Mouse (Mus musculus) MEL (cell line): ENCODE data around the gene Cpt1a. TPM values are rescaled to one million over a fixed set of nuclear protein-coding genes. Genes with fewer than 3 reads are reported as not detected.

Experiments used
- DNase-seq: peaks from one replicate; pipeline ENCODE4 v3.0.0; 2011; ENCODE audit warnings: low read depth, low spot score
- H3K27ac ChIP-seq: 2 replicates; pipeline ENCODE4 v1.5.1; 2012; ENCODE audit warnings: low read depth, mild to moderate bottlenecking, control low read depth, low read length, moderate library complexity; ENCODE audit not compliant: control insufficient read depth
- H3K27me3 ChIP-seq, 2 experiments: fragments of 150-350 bp in 1 of 2; sonication (generic) in 1 of 2; 2 replicates each; pipeline ENCODE4 v1.6.1; 2012; ENCODE audit warnings: low read length in 2 of 2, mild to moderate bottlenecking in 2 of 2, improper control_type of control experiment in 1 of 2, moderate library complexity in 1 of 2; ENCODE audit not compliant: insufficient read depth in 2 of 2, control insufficient read depth in 1 of 2
- H3K36me3 ChIP-seq, 2 experiments: 2 replicates each; pipeline ENCODE4 v1.6.1; 2012 to 2014; ENCODE audit warnings: low read length in 2 of 2, improper control_type of control experiment in 1 of 2, inconsistent platforms in 1 of 2, mild to moderate bottlenecking in 1 of 2; ENCODE audit not compliant: insufficient read depth in 2 of 2, control insufficient read depth in 1 of 2
- H3K4me1 ChIP-seq, 2 experiments: fragments of 150-350 bp in 1 of 2; sonication (generic) in 1 of 2; 2 replicates each; pipeline ENCODE4 v1.6.1; 2012; ENCODE audit warnings: low read length in 2 of 2, improper control_type of control experiment in 1 of 2, mild to moderate bottlenecking in 1 of 2; ENCODE audit not compliant: insufficient read depth in 2 of 2, control insufficient read depth in 1 of 2
- H3K4me3 ChIP-seq, 2 experiments: fragments of 150-350 bp in 1 of 2; sonication (generic) in 1 of 2; 2 replicates each; pipeline ENCODE4 v1.5.1; 2012; ENCODE audit warnings: low read depth in 2 of 2, low read length in 2 of 2, mild to moderate bottlenecking in 2 of 2, moderate library complexity in 2 of 2, control low read depth in 1 of 2, improper control_type of control experiment in 1 of 2; ENCODE audit not compliant: control insufficient read depth in 1 of 2, insufficient read depth in 1 of 2
- H3K79me2 ChIP-seq: 2 replicates; pipeline ENCODE4 v1.6.1; 2012; ENCODE audit warnings: mild to moderate bottlenecking, low read length, moderate library complexity; ENCODE audit not compliant: control insufficient read depth, poor library complexity, insufficient read depth
- H3K9ac ChIP-seq: 2 replicates; pipeline ENCODE4 v1.6.1; 2012; ENCODE audit warnings: low read depth, mild to moderate bottlenecking, control low read depth, low read length, moderate library complexity; ENCODE audit not compliant: control insufficient read depth, poor library complexity, severe bottlenecking
- H3K9me3 ChIP-seq: fragments of 150-350 bp; sonication (generic); replicated peaks from 2 replicates; pipeline ENCODE4 v1.6.1; 2012; ENCODE audit warnings: mild to moderate bottlenecking, low read length, improper control_type of control experiment, moderate library complexity; ENCODE audit not compliant: insufficient read depth
- BHLHE40 ChIP-seq: IDR thresholded peaks from 2 replicates; pipeline ENCODE4 v1.6.1; 2012; ENCODE audit warnings: low read depth, mild to moderate bottlenecking, inconsistent platforms, low read length, improper control_type of control experiment, borderline replicate concordance
- CTCF ChIP-seq, 3 experiments: IDR thresholded peaks in 2 of 3; conservative IDR thresholded peaks in 1 of 3; 2 replicates each; pipeline ENCODE4 v1.5.1; 2011 to 2012; ENCODE audit warnings: low read length in 3 of 3, low read depth in 2 of 3, mild to moderate bottlenecking in 2 of 3, improper control_type of control experiment in 1 of 3, inconsistent platforms in 1 of 3, mixed read lengths in 1 of 3, moderate library complexity in 1 of 3; ENCODE audit not compliant: control insufficient read depth in 1 of 3, insufficient read depth in 1 of 3, poor library complexity in 1 of 3, severe bottlenecking in 1 of 3
- E2F4 ChIP-seq: IDR thresholded peaks from 2 replicates; pipeline ENCODE4 v1.6.1; 2011; ENCODE audit warnings: low read depth, low read length, improper control_type of control experiment, borderline replicate concordance
- ETS1 ChIP-seq: IDR thresholded peaks from 2 replicates; pipeline ENCODE4 v1.6.1; 2012; ENCODE audit warnings: low read depth, mild to moderate bottlenecking, inconsistent platforms, low read length, improper control_type of control experiment, moderate library complexity
- GATA1 ChIP-seq: IDR thresholded peaks from 2 replicates; pipeline ENCODE4 v1.6.1; 2011; ENCODE audit warnings: low read depth, low read length, improper control_type of control experiment
- HCFC1 ChIP-seq: IDR thresholded peaks from 2 replicates; pipeline ENCODE4 v1.6.1; 2012; ENCODE audit warnings: low read depth, mild to moderate bottlenecking, inconsistent platforms, low read length, improper control_type of control experiment, moderate library complexity
- JUND ChIP-seq: IDR thresholded peaks from 2 replicates; pipeline ENCODE4 v1.6.1; 2011; ENCODE audit warnings: low read depth, mild to moderate bottlenecking, improper control_type of control experiment, low read length
- KAT2A ChIP-seq: conservative IDR thresholded peaks from 2 replicates; pipeline ENCODE4 v1.6.1; 2012; ENCODE audit warnings: low read depth, low read length, improper control_type of control experiment, inconsistent platforms
- MAFK ChIP-seq: IDR thresholded peaks from 2 replicates; pipeline ENCODE4 v1.6.1; 2011; ENCODE audit warnings: low read depth, mild to moderate bottlenecking, low read length, improper control_type of control experiment, borderline replicate concordance
- MAX ChIP-seq: IDR thresholded peaks from 2 replicates; pipeline ENCODE4 v1.6.1; 2011; ENCODE audit warnings: low read length, improper control_type of control experiment
- MXI1 ChIP-seq: IDR thresholded peaks from 2 replicates; pipeline ENCODE4 v1.6.1; 2011; ENCODE audit warnings: mild to moderate bottlenecking, low read depth, low read length, improper control_type of control experiment
- MYC ChIP-seq: IDR thresholded peaks from 2 replicates; pipeline ENCODE4 v1.6.1; 2011; ENCODE audit warnings: low read depth, mild to moderate bottlenecking, low read length, improper control_type of control experiment, moderate library complexity
- NELFE ChIP-seq: IDR thresholded peaks from 2 replicates; pipeline ENCODE4 v1.6.1; 2011; ENCODE audit warnings: low read depth, low read length, improper control_type of control experiment
- POLR2A ChIP-seq, 2 experiments: IDR thresholded peaks; 2 replicates each; pipeline ENCODE4 v1.6.1; 2011 to 2012; ENCODE audit warnings: low read length in 2 of 2, mild to moderate bottlenecking in 2 of 2, control low read depth in 1 of 2, improper control_type of control experiment in 1 of 2, low read depth in 1 of 2, moderate library complexity in 1 of 2; ENCODE audit not compliant: control insufficient read depth in 1 of 2, insufficient read depth in 1 of 2, poor library complexity in 1 of 2
- POLR2AphosphoS5 ChIP-seq: IDR thresholded peaks from 2 replicates; pipeline ENCODE4 v1.6.1; 2012; ENCODE audit warnings: low read depth, borderline replicate concordance, mild to moderate bottlenecking, inconsistent platforms, low read length, moderate library complexity, mixed read lengths
- RCOR1 ChIP-seq: IDR thresholded peaks from 2 replicates; pipeline ENCODE4 v1.6.1; 2012; ENCODE audit warnings: low read depth, mild to moderate bottlenecking, inconsistent platforms, low read length, improper control_type of control experiment
- SMC3 ChIP-seq: IDR thresholded peaks from 2 replicates; pipeline ENCODE4 v1.6.1; 2011; ENCODE audit warnings: low read depth, low read length, improper control_type of control experiment
- TAL1 ChIP-seq: IDR thresholded peaks from 2 replicates; pipeline ENCODE4 v1.6.1; 2012; ENCODE audit warnings: mild to moderate bottlenecking, inconsistent platforms, low read length, moderate library complexity, mixed read lengths
- TBP ChIP-seq: IDR thresholded peaks from 2 replicates; pipeline ENCODE4 v1.8.0; 2011; ENCODE audit warnings: low read depth, low read length, improper control_type of control experiment
- UBTF ChIP-seq: IDR thresholded peaks from 2 replicates; pipeline ENCODE4 v1.6.1; 2012; ENCODE audit warnings: low read depth, mild to moderate bottlenecking, inconsistent platforms, low read length, improper control_type of control experiment, moderate library complexity, borderline replicate concordance; ENCODE audit not compliant: insufficient read depth
- ZMIZ1 ChIP-seq: IDR thresholded peaks from 2 replicates; pipeline ENCODE4 v1.6.1; 2012; ENCODE audit warnings: low read depth, mild to moderate bottlenecking, inconsistent platforms, low read length, improper control_type of control experiment, moderate library complexity
- ZNF384 ChIP-seq: IDR thresholded peaks from 2 replicates; pipeline ENCODE4 v1.6.1; 2012; ENCODE audit warnings: low read depth, mild to moderate bottlenecking, inconsistent platforms, low read length, improper control_type of control experiment
- polyA plus RNA-seq, 2 experiments: library from polyadenylated mRNA; stranded (reverse) in 1 of 2; unstranded in 1 of 2; fragments of >175 nt in 1 of 2; fragments of >200 nt in 1 of 2; gene quantifications; 2 replicates each; pipeline versions ENCODE4 v1.2.1 to v1.2.4; 2012; ENCODE audit warnings: low replicate concordance in 2 of 2, low read depth in 1 of 2; ENCODE audit not compliant: insufficient read length in 2 of 2, insufficient read depth in 1 of 2, missing spikeins in 1 of 2
- total RNA-seq: library from RNA; depleted of rRNA; stranded (reverse); fragments of 300-350 nt; gene quantifications from 2 replicates; pipeline ENCODE4 v1.2.3, GENCODE M21; 2012

Cpt1a gene
- total and polyA plus RNA-seq, 3 experiments: 16.1 to 40.4 TPM; not detected in 1

DNA sequence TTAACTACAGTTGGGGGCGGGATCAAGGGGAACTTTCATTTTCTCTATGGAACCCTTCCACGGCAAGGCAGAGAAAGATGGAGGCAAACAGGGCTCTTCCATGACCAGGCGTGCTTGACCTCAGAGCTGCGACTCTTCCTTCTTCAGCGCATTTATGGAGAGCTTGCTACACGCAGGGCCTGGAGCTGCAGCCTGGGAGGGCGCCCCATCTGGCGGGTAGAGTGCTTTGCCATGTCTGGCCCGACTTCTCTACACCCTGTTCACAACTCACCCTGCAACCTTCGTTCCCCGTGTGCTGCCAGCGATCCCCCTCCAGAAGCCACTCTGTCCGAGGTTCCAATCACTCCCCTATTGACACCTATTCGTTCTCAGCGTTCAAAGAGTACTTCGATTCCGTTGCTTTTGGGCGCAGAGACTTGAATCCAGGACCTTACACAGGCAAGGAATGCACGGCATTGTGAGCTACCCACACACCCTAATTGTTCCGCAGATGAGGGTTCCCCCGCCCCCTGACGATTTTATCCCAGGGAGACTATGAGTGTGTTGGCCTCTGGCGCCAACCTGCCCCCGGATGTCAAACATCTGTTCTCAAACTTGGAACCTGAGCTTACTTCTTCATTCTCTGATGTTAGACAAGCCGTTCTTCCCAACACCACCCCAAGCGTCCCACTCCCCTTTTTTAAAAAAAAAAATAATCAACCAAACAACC, at the start of gene Cpt1a (continued):
- no peak for TF ChIP-seq GATA1
- peak; percentile 45; the same call in 1 of the 2 replicates for TF ChIP-seq NELFE
- TF ChIP-seq POLR2AphosphoS5: no peak
- TF ChIP-seq MAX: no peak; the same call in 1 of the 2 replicates
- no peak for TF ChIP-seq TAL1

DNA sequence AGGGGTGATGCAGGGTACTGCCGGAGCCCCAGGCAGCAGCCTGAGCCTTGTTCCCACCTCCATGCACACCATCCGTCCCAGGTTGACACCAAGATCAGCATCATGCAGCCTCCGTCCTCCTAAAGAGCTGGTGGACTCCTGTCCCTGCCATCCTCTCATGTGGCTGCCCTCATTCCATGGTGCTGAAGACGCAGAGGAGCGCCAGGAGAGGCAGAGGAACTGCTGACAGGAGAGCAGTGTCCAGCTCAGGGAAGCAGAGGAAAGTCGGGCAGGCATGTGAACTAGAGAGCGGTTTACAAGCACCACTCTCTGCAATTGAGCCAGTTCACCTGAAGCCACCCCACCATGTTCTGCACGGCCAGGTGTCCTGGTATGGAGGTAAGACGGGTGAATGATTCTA, 48.8 kb upstream of the Cpt1a start:
- DNase-seq: no peak
- Histone ChIP-seq H3K4me1 (no peaks in the 10 kb centered on the region), H3K36me3 (peaks cover 0 to 2% of the 10 kb centered on the region in 2 experiments; a peak in 1 of 4 replicates)

DNA sequence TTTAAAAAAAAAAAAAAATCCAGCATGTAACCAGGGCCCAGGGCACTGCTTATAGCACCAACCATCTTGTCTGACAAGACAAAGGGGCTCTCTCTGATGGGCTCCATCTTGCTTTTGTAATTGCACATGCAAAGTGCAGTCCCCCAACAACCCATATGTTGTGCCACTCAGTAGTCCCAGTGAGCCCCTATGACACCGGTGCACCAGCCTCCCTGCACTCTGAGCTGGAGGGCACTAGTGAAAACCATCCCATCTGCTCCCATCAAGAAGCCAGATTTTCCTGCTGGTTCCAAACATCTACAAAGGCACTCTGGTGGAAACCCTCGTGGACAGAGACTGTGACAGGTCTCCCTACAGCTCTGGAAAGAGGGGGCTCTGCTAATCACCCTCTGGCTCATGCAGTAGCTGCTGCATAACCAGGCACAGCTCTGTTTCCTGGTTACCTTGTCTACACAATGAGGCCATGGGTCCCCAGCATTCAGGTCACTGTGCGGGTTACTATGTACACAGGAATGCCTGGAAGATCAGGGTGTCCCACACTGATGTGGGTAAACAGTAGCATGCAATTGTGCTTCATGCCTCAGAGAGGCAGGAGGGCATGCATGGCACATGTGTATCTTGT, 46.3 kb upstream of the Cpt1a start:
- Histone ChIP-seq H3K36me3 (peaks cover 0 to 1% of the 10 kb centered on the region in 2 experiments; a peak in 1 of 4 replicates), H3K4me3 (no peak overlapping the region), H3K79me2 (peaks cover 1% of the 10 kb centered on the region; the same call in 1 of the 2 replicates), H3K27me3 (no peaks in the 10 kb centered on the region), H3K4me1 (no peaks in the 10 kb centered on the region), H3K9ac (no peak overlapping the region), H3K9me3 (no peaks in the 10 kb centered on the region), H3K27ac (no peak overlapping the region)
- TF ChIP-seq MAX (no peak), RCOR1 (no peak)
- no peak for DNase-seq

More for the DNA sequence above, 48.8 kb upstream of the Cpt1a start:
- no peaks in the 10 kb centered on the region for H3K79me2 ChIP-seq
- H3K27me3 ChIP-seq: no peaks in the 10 kb centered on the region
- H3K9ac ChIP-seq: no peak overlapping the region
- H3K27ac ChIP-seq: no peak overlapping the region
- H3K9me3 ChIP-seq: no peaks in the 10 kb centered on the region
- TF ChIP-seq UBTF (no peak), TAL1 (no peak), ZNF384 (no peak), POLR2A (IDR thresholded peaks at IDR 0.05; ENCODE audit: control insufficient read depth in 1 of 2, insufficient read depth in 1 of 2, low read depth in 1 of 2, low read length in 2 of 2, poor library complexity in 1 of 2) (no peak), TBP (no peak), MAFK (no peak), HCFC1 (no peak), E2F4 (no peak), MXI1 (no peak), JUND (no peak), MAX (no peak), KAT2A (no peak), MYC (no peak), SMC3 (no peak), BHLHE40 (no peak), CTCF (IDR thresholded peaks at IDR 0.05 in 2 of 3, conservative IDR thresholded peaks at IDR 0.05 in 1 of 3; ENCODE audit: control insufficient read depth in 1 of 3, insufficient read depth in 1 of 3, low read depth in 2 of 3, low read length in 3 of 3, poor library complexity in 1 of 3, severe bottlenecking in 1 of 3) (no peak), ZMIZ1 (no peak), GATA1 (no peak), ETS1 (no peak)
- H3K4me3 ChIP-seq: no peak overlapping the region
